Mouse (Mus musculus) bone marrow macrophage, adult 2 months (primary cell): ENCODE results near the gene Ankzf1.

Experiments used
- CTCF ChIP-seq: IDR thresholded peaks from 2 replicates; pipeline ENCODE4 v1.5.1; 2012; ENCODE audit warnings: low read depth, mild to moderate bottlenecking, low read length, moderate library complexity
- POLR2A ChIP-seq: IDR thresholded peaks from 2 replicates; pipeline ENCODE4 v1.6.1; 2012; ENCODE audit warnings: mild to moderate bottlenecking, low read depth, low read length, borderline replicate concordance

GRCm38 (mm10) chr1:75191258-75191621 is 711 bp upstream of the Ankzf1 start:
- no peak for TF ChIP-seq POLR2A
- TF ChIP-seq CTCF = no peak
